24 mouse cellular contexts compared by ENCODE assay signal in the genomic region with DNA sequence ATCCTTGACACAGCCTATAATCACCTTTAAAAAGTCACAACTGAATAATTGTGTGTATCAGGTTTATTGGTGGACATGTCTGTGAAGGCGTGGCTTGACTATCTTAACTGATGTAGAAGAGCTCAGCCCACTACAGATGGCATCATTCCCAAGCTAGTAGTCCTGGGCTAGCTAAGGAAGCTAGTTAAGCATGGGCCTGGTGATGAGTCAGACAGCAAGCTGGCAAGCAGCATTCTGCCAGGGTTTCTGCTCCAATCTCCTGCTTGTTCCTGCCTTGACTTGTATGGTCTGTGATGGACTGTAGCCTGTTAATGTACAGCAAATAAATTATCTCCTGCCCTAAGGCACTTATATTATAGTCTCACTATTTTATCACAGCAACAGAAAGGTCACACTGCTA. TPM values are rescaled to one million over a fixed set of nuclear protein-coding genes. Genes with fewer than 3 reads are reported as not detected.
A peak's percentile ranks its signal among the peaks of the same experiment; 100 is the strongest.
DNase-seq lines count a peak whose midpoint lies in the region; ATAC-seq and TF ChIP-seq lines count a peak whose summit lies in the region.
"Had no signal": no experiment of that assay in that cellular context is flagged by ENCODE, and none has a peak within 500 bp of the region (broad histone marks: within the 10 kb centered on the region; RNA-seq: fewer than 3 reads in every experiment).

No protein-coding gene starts in this region.

- no peaks in the 10 kb centered on the region for H3K4me1 ChIP-seq in embryonic fibroblast, embryonic 13.5 days (ENCODE audit: control insufficient read depth, insufficient read depth, low read length)
- H3K4me1 ChIP-seq: embryonic facial prominence, embryonic 12.5 days; forebrain, embryonic 13.5 days; hindbrain, embryonic 10.5 days; intestine, embryonic 15.5 days had no signal

- no peak for TF ChIP-seq POLR2A in embryonic fibroblast, embryonic 13.5 days (IDR thresholded peaks at IDR 0.05; ENCODE audit: low read depth, low read length)

- no peak for TF ChIP-seq CTCF in embryonic fibroblast, embryonic 13.5 days (IDR thresholded peaks at IDR 0.05; ENCODE audit: borderline replicate concordance, insufficient read depth, low read length)

- H3K4me3 ChIP-seq in embryonic fibroblast, embryonic 13.5 days (ENCODE audit: insufficient read depth, low read length) = no peak overlapping the region
- H3K4me3 ChIP-seq: embryonic facial prominence, embryonic 12.5 days; forebrain, embryonic 13.5 days; heart, adult 2 months; hindbrain, embryonic 10.5 days; intestine, embryonic 15.5 days had no signal

- no peak for DNase-seq in frontal cortex, postnatal 25 days (ENCODE audit: low spot score in 2 of 2)
- DNase-seq in 3T3-L1 (ENCODE audit: low read depth, low spot score) = peak; percentile 88
- DNase-seq in Muller cell, postnatal 12 days (ENCODE audit: inconsistent ontology term) = peak; percentile 14
- DNase-seq in kidney, postnatal 36 days = no peak
- DNase-seq in testis, postnatal 14 days (ENCODE audit: low spot score) = no peak
- DNase-seq: adrenal gland, adult 8-10 months; adrenal gland, postnatal 36 days; cerebellum, adult 11 months; cerebellum, adult 8-10 months; cerebellum, postnatal 14 days; forebrain, postnatal 0 days; gastrocnemius, postnatal 10 days; heart, adult 2 months had no signal

- peak; percentile 88 for ATAC-seq in frontal cortex, adult (ENCODE audit: low TSS enrichment)
- ATAC-seq: forebrain, embryonic 13.5 days; forebrain, postnatal 0 days; intestine, embryonic 15.5 days had no signal

- H3K27ac ChIP-seq in embryonic fibroblast, embryonic 13.5 days (ENCODE audit: insufficient read depth, low read length) = peak overlapping the region; percentile 42; the same call in 1 of the 2 replicates
- H3K27ac ChIP-seq: embryonic facial prominence, embryonic 12.5 days; forebrain, embryonic 13.5 days; heart, adult 2 months; hindbrain, embryonic 10.5 days; hindbrain, embryonic 14.5 days; intestine, embryonic 15.5 days had no signal

RNA-seq across cellular contexts. Expression of gene Wdr60, which starts 18.2 kb away (rescaled TPM):
- polyA plus RNA-seq in embryonic fibroblast, embryonic 13.5 days (2011; ENCODE audit: insufficient read length, low read depth, missing spikeins) = 12.0 and 13.9 TPM in 2 replicates

RNA-seq across cellular contexts. Expression of gene Gm11027, which starts 30.6 kb away (rescaled TPM):
- not detected in 2 replicates for polyA plus RNA-seq in embryonic fibroblast, embryonic 13.5 days (2011; ENCODE audit: insufficient read length, low read depth, missing spikeins)
- polyA plus RNA-seq: brain, embryonic 14.5 days; cortical plate, adult 2 months; embryonic facial prominence, embryonic 12.5 days; forebrain, embryonic 13.5 days; forebrain, postnatal 0 days; heart, adult 2 months; heart, embryonic 11.5 days; heart, embryonic 16.5 days; hindbrain, embryonic 10.5 days; hindbrain, embryonic 14.5 days; intestine, embryonic 15.5 days had no signal

RNA-seq across cellular contexts. Expression of gene Esyt2, which starts 36.4 kb away (rescaled TPM):
- polyA plus RNA-seq in embryonic fibroblast, embryonic 13.5 days (2011; ENCODE audit: insufficient read length, low read depth, missing spikeins) = 221 and 258 TPM in 2 replicates

Comparison
In these comparisons a context has a peak if more than half of its experiments do, and no peak if none do; other contexts are left out.
1. DNase-seq: peak in 3T3-L1 (single experiment) and Muller cell, postnatal 12 days (single experiment); none in frontal cortex, postnatal 25 days (0 of 2), kidney, postnatal 36 days (0 of 2) and testis, postnatal 14 days (single experiment).